Mouse (Mus musculus) layer of hippocampus, postnatal 25 days (tissue): ENCODE data around the gene Tmem116. TPM values are rescaled to one million over a fixed set of nuclear protein-coding genes. Genes with fewer than 3 reads are reported as not detected.

Experiments
- total RNA-seq, 2 experiments: library from RNA; stranded (reverse); gene quantifications; 2 replicates each; pipeline ENCODE4 v1.2.3; 2021

Gene Tmem116
- total RNA-seq, 2 experiments from 2014 or later: 6.6 to 9.3 TPM

Other genes with a start within 250 kb of the Tmem116 start
- gene Rpl6, start 247.4 kb upstream of the Tmem116 start, total RNA-seq: 100 to 1,000 TPM; 433 to 489 TPM
- gene Hectd4, start 231.7 kb upstream of the Tmem116 start, total RNA-seq: 100 to 1,000 TPM; 159 to 190 TPM
- gene Trafd1, start 66.3 kb upstream of the Tmem116 start, total RNA-seq: 10 to 100 TPM; 66.3 to 78.9 TPM
- gene Naa25, start 54.0 kb upstream of the Tmem116 start, total RNA-seq: 10 to 100 TPM; 39.4 to 41.2 TPM
- gene Erp29, start 613 bp downstream of the Tmem116 start, total RNA-seq: 100 to 1,000 TPM; 131 to 154 TPM
- under 1 TPM in 1 of 2 experiments, not detected in 1; 0.12 TPM for gene Adam1b, start 51.5 kb downstream of the Tmem116 start, total RNA-seq
- 10 to 100 TPM; 12.2 to 16.9 TPM for gene Adam1a, start 93.6 kb downstream of the Tmem116 start, total RNA-seq
- gene Gm42878, start 93.6 kb downstream of the Tmem116 start, total RNA-seq: not detected
- 10 to 100 TPM; 65.4 to 76.7 TPM for gene Mapkapk5, start 94.0 kb downstream of the Tmem116 start, total RNA-seq
- 100 to 1,000 TPM; 110 to 124 TPM for gene Aldh2, start 141.9 kb downstream of the Tmem116 start, total RNA-seq
- gene Acad12, start 167.0 kb downstream of the Tmem116 start, total RNA-seq: 1 to 10 TPM; 6.0 to 7.6 TPM
- 1 to 10 TPM; 3.1 to 3.9 TPM for gene Acad10, start 208.6 kb downstream of the Tmem116 start, total RNA-seq
- gene Brap, start 208.7 kb downstream of the Tmem116 start, total RNA-seq: 10 to 100 TPM; 63.2 to 63.6 TPM